Mouse (Mus musculus): ENCODE data around the gene Fgf8. TPM values are rescaled to one million over a fixed set of nuclear protein-coding genes. Genes with fewer than 3 reads are reported as not detected.
A peak's percentile ranks its signal among the peaks of the same experiment; 100 is the strongest.

Gene Fgf8
- polyA plus RNA-seq, 1 experiment from 2014 or later, result 0.13 TPM

- CTCF ChIA-PET, result interaction anchor here (1.6 kb wide), 1 partner anchor 175 kb away, joined by 6 read pairs; no protein-coding TSS in a partner anchor
- in situ Hi-C loops (cut with MboI; ENCODE audit: low pct_unique_long_range_greater_than_20kb), result loop anchor here (5.0 to 10.0 kb wide), 2 partner anchors 176 to 524 kb away; no protein-coding TSS in a partner anchor
- POLR2A ChIA-PET, result interaction anchor here (0.8 to 1.2 kb wide), 2 partner anchors 18 to 175 kb away, joined by 3 read pairs; no protein-coding TSS in a partner anchor
- no peak for TF ChIP-seq CTCF (IDR thresholded peaks at IDR 0.05)
- ATAC-seq (no peak), DNase-seq (ENCODE audit: low read depth, low spot score) (no peak)
- peaks cover 1% of the 10 kb centered on the region for H3K27me3 ChIP-seq
These were observed 6.1 kb upstream of the Fgf8 start for GRCm38 (mm10) chr19:45748691-45749242.

GRCm38 (mm10) chr19:45748206-45748605 lies 5.5 kb upstream of the Fgf8 start:
- DNase-seq (ENCODE audit: low read depth, low spot score), result no peak
- no peak for ATAC-seq
- POLR2A ChIA-PET, result interaction anchor here (1.2 kb wide), 1 partner anchor 17 kb away, joined by 3 read pairs; no protein-coding TSS in a partner anchor
- H3K27me3 ChIP-seq, result peaks cover 7% of the 10 kb centered on the region
- no peak for TF ChIP-seq CTCF (IDR thresholded peaks at IDR 0.05)
- CTCF ChIA-PET, result interaction anchor here (1.0 to 1.6 kb wide), 2 partner anchors 21 to 174 kb away, joined by 3 to 6 read pairs; no protein-coding TSS in a partner anchor
- in situ Hi-C loops (cut with MboI; ENCODE audit: low pct_unique_long_range_greater_than_20kb), result loop anchor here (5.0 to 10.0 kb wide), 2 partner anchors 176 to 523 kb away; no protein-coding TSS in a partner anchor

GRCm38 (mm10) chr19:45747028-45747867 lies 4.5 kb upstream of the Fgf8 start:
- peak; percentile 33 for DNase-seq (ENCODE audit: low read depth, low spot score)
- CTCF ChIA-PET, result interaction anchor here (1.0 to 2.1 kb wide), 3 partner anchors 9 to 162 kb away, joined by 3 to 8 read pairs (median 4); no protein-coding TSS in a partner anchor
- POLR2A ChIA-PET, result interaction anchor here (1.2 kb wide), 1 partner anchor 16 kb away, joined by 3 read pairs; no protein-coding TSS in a partner anchor
- peaks cover 10% of the 10 kb centered on the region for H3K27me3 ChIP-seq
- TF ChIP-seq CTCF (IDR thresholded peaks at IDR 0.05), result no peak
- no peak for ATAC-seq
- in situ Hi-C loops (cut with MboI; ENCODE audit: low pct_unique_long_range_greater_than_20kb), result loop anchor here (5.0 to 10.0 kb wide), 2 partner anchors 175 to 522 kb away; no protein-coding TSS in a partner anchor

- ChIA-PET POLR2A (interaction anchor here (1.2 kb wide), 1 partner anchor 172 kb away, joined by 3 read pairs; no protein-coding TSS in a partner anchor), CTCF (interaction anchor here (0.9 to 2.1 kb wide), 5 partner anchors 8 to 161 kb away, joined by 3 to 8 read pairs (median 4); no protein-coding TSS in a partner anchor)
- in situ Hi-C loops (cut with MboI; ENCODE audit: low pct_unique_long_range_greater_than_20kb), result loop anchor here (5.0 to 10.0 kb wide), 2 partner anchors 174 to 522 kb away; no protein-coding TSS in a partner anchor
- no peak for TF ChIP-seq CTCF (IDR thresholded peaks at IDR 0.05)
- DNase-seq (ENCODE audit: low read depth, low spot score) (no peak), ATAC-seq (no peak)
- H3K27me3 ChIP-seq, result peaks cover 19% of the 10 kb centered on the region
These were observed 3.7 kb upstream of the Fgf8 start for GRCm38 (mm10) chr19:45746153-45747020.

GRCm38 (mm10) chr19:45745344-45746152 lies 2.8 kb upstream of the Fgf8 start:
- in situ Hi-C loops (cut with MboI; ENCODE audit: low pct_unique_long_range_greater_than_20kb), result loop anchor here (5.0 to 10.0 kb wide), 2 partner anchors 173 to 521 kb away; no protein-coding TSS in a partner anchor
- ChIA-PET POLR2A (interaction anchor here (0.5 to 1.2 kb wide), 4 partner anchors 11 to 284 kb away, joined by 3 to 8 read pairs (median 4); no protein-coding TSS in a partner anchor), CTCF (interaction anchor here (0.9 to 2.1 kb wide), 4 partner anchors 7 to 64 kb away, joined by 3 to 8 read pairs (median 4); no protein-coding TSS in a partner anchor)
- ATAC-seq, result no peak
- peaks cover 25% of the 10 kb centered on the region for H3K27me3 ChIP-seq
- DNase-seq (ENCODE audit: low read depth, low spot score), result no peak
- TF ChIP-seq CTCF (IDR thresholded peaks at IDR 0.05), result no peak

- CTCF ChIA-PET, result interaction anchor here (1.0 to 1.3 kb wide), 2 partner anchors 34 to 169 kb away, joined by 3 to 4 read pairs; no protein-coding TSS in a partner anchor
- no peak for ATAC-seq
- H3K27me3 ChIP-seq, result peaks cover 44% of the 10 kb centered on the region
- in situ Hi-C loops (cut with MboI; ENCODE audit: low pct_unique_long_range_greater_than_20kb), result loop anchor here (10.0 kb wide), 1 partner anchor 519 kb away; no protein-coding TSS in a partner anchor
- no peak for DNase-seq (ENCODE audit: low read depth, low spot score)
- POLR2A ChIA-PET, result no interaction called here
- no peak for TF ChIP-seq CTCF (IDR thresholded peaks at IDR 0.05)
These were observed 904 bp upstream of the Fgf8 start for GRCm38 (mm10) chr19:45743619-45744018.

- POLR2A ChIA-PET, result no interaction called here
- in situ Hi-C loops (cut with MboI; ENCODE audit: low pct_unique_long_range_greater_than_20kb), result loop anchor here (10.0 kb wide), 1 partner anchor 518 kb away; no protein-coding TSS in a partner anchor
- ATAC-seq (no peak), DNase-seq (ENCODE audit: low read depth, low spot score) (no peak)
- no peak for TF ChIP-seq CTCF (IDR thresholded peaks at IDR 0.05)
- CTCF ChIA-PET, result interaction anchor here (1.0 to 1.3 kb wide), 2 partner anchors 33 to 169 kb away, joined by 3 to 4 read pairs; no protein-coding TSS in a partner anchor
- H3K27me3 ChIP-seq, result peaks cover 48% of the 10 kb centered on the region
These were observed 365 bp upstream of the Fgf8 start for GRCm38 (mm10) chr19:45742984-45743575.

- H3K27me3 ChIP-seq, result peaks cover 60% of the 10 kb centered on the region
- ChIA-PET POLR2A (no interaction called here), CTCF (no interaction called here)
- DNase-seq (ENCODE audit: low read depth, low spot score) (no peak), ATAC-seq (no peak)
- TF ChIP-seq CTCF (IDR thresholded peaks at IDR 0.05), result no peak
- in situ Hi-C loops (cut with MboI; ENCODE audit: low pct_unique_long_range_greater_than_20kb), result loop anchor here (10.0 kb wide), 1 partner anchor 517 kb away; no protein-coding TSS in a partner anchor
These were observed 1.1 kb downstream of the Fgf8 start for GRCm38 (mm10) chr19:45741431-45742217.
